Mouse (Mus musculus): Measurements from ENCODE around the gene Thap7. TPM values are rescaled to one million over a fixed set of nuclear protein-coding genes. Genes with fewer than 3 reads are reported as not detected.
A peak's percentile ranks its signal among the peaks of the same experiment; 100 is the strongest.
"Not testable (repeated sequence)": the region's sequence is repeated elsewhere in the genome, so short reads cannot be mapped to it uniquely, and the experiment has no call there.

The Thap7 gene
- polyA plus RNA-seq, 1 experiment = 87.3 TPM

DNA sequence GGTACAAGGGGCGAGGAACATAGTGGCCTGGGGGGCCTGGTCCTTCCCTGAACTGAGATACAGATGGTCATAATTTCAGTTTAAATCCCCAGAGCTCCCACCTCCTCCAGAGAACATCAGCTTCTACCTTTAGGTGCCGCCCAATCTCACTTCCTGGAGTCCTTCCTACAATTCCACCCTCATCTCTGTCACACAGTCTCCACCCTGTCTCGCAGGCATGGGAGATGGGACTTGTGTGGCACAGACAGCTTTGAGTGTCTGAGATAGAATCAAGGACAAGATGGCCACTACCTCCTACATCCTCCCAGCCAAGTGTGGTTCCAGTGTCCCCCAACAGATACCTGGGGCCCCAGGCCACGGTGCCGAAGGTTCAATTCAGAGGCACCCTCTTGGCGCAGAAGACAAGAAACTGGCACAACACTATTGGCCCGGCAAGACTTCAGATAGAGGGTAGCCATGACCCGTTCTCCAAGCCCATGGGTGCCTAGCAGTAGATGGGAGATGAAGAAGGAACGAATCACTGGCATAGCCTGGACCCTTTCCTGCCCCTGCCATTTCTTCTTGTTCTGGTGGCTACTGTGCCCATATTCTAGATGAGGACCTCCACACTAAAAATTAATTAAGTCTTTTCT lies 28.6 kb upstream of the Thap7 start:
- no peak overlapping the region for H3K4me3 ChIP-seq (replicated peaks; ENCODE audit: extremely low read depth, low read depth, low read length)
- 0 out of 2 replicates have a peak, but pooled peaks cover 2% of the 10 kb centered on the region for H3K4me1 ChIP-seq (ENCODE audit: control insufficient read depth, insufficient read depth, low read length)
- no peak for TF ChIP-seq POLR2A (IDR thresholded peaks at IDR 0.05; ENCODE audit: borderline replicate concordance, extremely low read depth, low read depth, low read length)
- TF ChIP-seq CTCF (IDR thresholded peaks at IDR 0.05; ENCODE audit: insufficient read depth, low read length) = no peak
- no peak for DNase-seq
- WGBS = 74% methylated on average over 9 of the region's 9 CpGs

- Histone ChIP-seq H3K4me1 (ENCODE audit: control insufficient read depth, insufficient read depth, low read length) (0 out of 2 replicates have a peak, but pooled peaks cover 2% of the 10 kb centered on the region), H3K4me3 (replicated peaks; ENCODE audit: extremely low read depth, low read depth, low read length) (no peak overlapping the region)
- no peak for DNase-seq
- WGBS = 11% methylated on average over 5 of the region's 5 CpGs
- no peak for TF ChIP-seq CTCF (IDR thresholded peaks at IDR 0.05; ENCODE audit: insufficient read depth, low read length)
These were observed 27.9 kb upstream of the Thap7 start for GRCm38 (mm10) chr16:17558811-17559210.

- peak; percentile 74 for DNase-seq
- WGBS = 5% methylated on average over 5 of the region's 5 CpGs
- peak; percentile 96 for TF ChIP-seq CTCF (IDR thresholded peaks at IDR 0.05; ENCODE audit: insufficient read depth, low read length)
- no peak for TF ChIP-seq POLR2A (IDR thresholded peaks at IDR 0.05; ENCODE audit: borderline replicate concordance, extremely low read depth, low read depth, low read length)
- H3K4me3 ChIP-seq (replicated peaks; ENCODE audit: extremely low read depth, low read depth, low read length) = no peak overlapping the region
- H3K4me1 ChIP-seq (ENCODE audit: control insufficient read depth, insufficient read depth, low read length) = 0 out of 2 replicates have a peak, but pooled peaks cover 2% of the 10 kb centered on the region
These were observed 27.1 kb upstream of the Thap7 start for GRCm38 (mm10) chr16:17557947-17558480.

- 0 out of 2 replicates have a peak, but pooled peaks cover 1% of the 10 kb centered on the region for H3K4me1 ChIP-seq (ENCODE audit: control insufficient read depth, insufficient read depth, low read length)
- DNase-seq = no peak
- WGBS = 50% methylated on average over 4 of the region's 4 CpGs
- H3K4me3 ChIP-seq (replicated peaks; ENCODE audit: extremely low read depth, low read depth, low read length) = no peak overlapping the region
- TF ChIP-seq POLR2A (IDR thresholded peaks at IDR 0.05; ENCODE audit: borderline replicate concordance, extremely low read depth, low read depth, low read length) (no peak), CTCF (IDR thresholded peaks at IDR 0.05; ENCODE audit: insufficient read depth, low read length) (no peak)
These were observed 26.0 kb upstream of the Thap7 start for GRCm38 (mm10) chr16:17556907-17557306.

- DNase-seq = no peak
- Histone ChIP-seq H3K4me3 (replicated peaks; ENCODE audit: extremely low read depth, low read depth, low read length) (no peak overlapping the region), H3K4me1 (ENCODE audit: control insufficient read depth, insufficient read depth, low read length) (no peaks in the 10 kb centered on the region)
- TF ChIP-seq CTCF (IDR thresholded peaks at IDR 0.05; ENCODE audit: insufficient read depth, low read length) (no peak), POLR2A (IDR thresholded peaks at IDR 0.05; ENCODE audit: borderline replicate concordance, extremely low read depth, low read depth, low read length) (no peak)
- 77% methylated on average over 4 of the region's 4 CpGs for WGBS
These were observed 25.2 kb upstream of the Thap7 start for GRCm38 (mm10) chr16:17556180-17556579.

DNA sequence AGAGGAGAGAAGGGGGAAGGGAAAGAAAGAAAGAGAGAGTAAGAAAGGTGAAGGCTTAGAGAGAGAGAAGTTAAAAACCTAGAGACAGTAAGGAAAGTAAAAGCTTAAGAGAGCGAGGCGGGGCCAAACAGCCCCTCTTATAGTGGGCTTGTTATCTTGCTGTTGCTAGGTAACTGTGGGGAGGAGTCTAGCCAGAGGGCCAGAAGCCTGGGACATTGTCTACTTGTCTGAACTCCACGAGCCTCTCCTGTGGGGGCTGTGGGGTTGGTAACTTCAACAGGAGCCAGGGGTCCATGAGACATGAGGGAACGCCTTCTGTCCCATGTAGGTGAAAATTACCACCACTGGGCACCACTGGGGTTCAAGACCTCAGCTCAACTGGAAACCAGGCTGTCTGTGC lies 23.8 kb upstream of the Thap7 start:
- WGBS = 34% methylated on average over 4 of the region's 4 CpGs
- H3K4me3 ChIP-seq (replicated peaks; ENCODE audit: extremely low read depth, low read depth, low read length); H3K4me1 ChIP-seq (ENCODE audit: control insufficient read depth, insufficient read depth, low read length); DNase-seq: not testable (repeated sequence)

- Histone ChIP-seq H3K4me1 (ENCODE audit: control insufficient read depth, insufficient read depth, low read length) (no peaks in the 10 kb centered on the region), H3K4me3 (replicated peaks; ENCODE audit: extremely low read depth, low read depth, low read length) (peak overlapping the region; percentile 4)
- WGBS = 11% methylated on average over 18 of the region's 18 CpGs
- peak; percentile 70; the same call in 1 of the 2 replicates for TF ChIP-seq POLR2A (IDR thresholded peaks at IDR 0.05; ENCODE audit: borderline replicate concordance, extremely low read depth, low read depth, low read length)
- TF ChIP-seq CTCF (IDR thresholded peaks at IDR 0.05; ENCODE audit: insufficient read depth, low read length) = no peak
- DNase-seq = peak; percentile 74
These were observed 23.2 kb upstream of the Thap7 start for GRCm38 (mm10) chr16:17553910-17554685.

DNA sequence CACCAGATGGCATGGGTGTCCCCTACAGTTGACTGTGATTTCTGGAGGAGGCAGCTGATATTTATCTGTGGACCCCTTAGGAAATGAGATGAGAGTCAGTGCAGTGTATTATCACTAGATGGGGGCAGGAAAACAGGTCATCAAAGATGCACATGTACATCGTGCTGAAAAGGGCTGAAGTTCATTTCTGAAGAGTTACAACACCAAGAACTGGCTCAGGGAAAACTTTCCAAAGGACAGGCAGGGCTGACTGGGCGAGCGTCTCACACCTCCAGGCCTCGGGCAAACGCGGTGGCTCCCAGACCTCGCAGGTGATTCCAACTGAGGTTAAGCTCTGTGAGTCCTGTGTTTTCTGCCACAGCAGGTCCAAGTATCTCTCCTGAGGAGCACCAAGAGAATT lies 21.9 kb upstream of the Thap7 start:
- no peak for TF ChIP-seq CTCF (IDR thresholded peaks at IDR 0.05; ENCODE audit: insufficient read depth, low read length)
- TF ChIP-seq POLR2A (IDR thresholded peaks at IDR 0.05; ENCODE audit: borderline replicate concordance, extremely low read depth, low read depth, low read length) = no peak
- WGBS = 62% methylated on average over 7 of the region's 7 CpGs
- H3K4me3 ChIP-seq (replicated peaks; ENCODE audit: extremely low read depth, low read depth, low read length) = no peak overlapping the region

GRCm38 (mm10) chr16:17542632-17543031 lies 11.7 kb upstream of the Thap7 start:
- 65% methylated on average over 2 of the region's 2 CpGs for whole genome bisulfite sequencing
- Histone ChIP-seq H3K4me3 (replicated peaks; ENCODE audit: extremely low read depth, low read depth, low read length) (no peak overlapping the region), H3K4me1 (ENCODE audit: control insufficient read depth, insufficient read depth, low read length) (no peaks in the 10 kb centered on the region)
- DNase-seq = no peak
- TF ChIP-seq POLR2A (IDR thresholded peaks at IDR 0.05; ENCODE audit: borderline replicate concordance, extremely low read depth, low read depth, low read length) (no peak), CTCF (IDR thresholded peaks at IDR 0.05; ENCODE audit: insufficient read depth, low read length) (no peak)

More for the DNA sequence above, 21.9 kb upstream of the Thap7 start:
- DNase-seq = no peak
- H3K4me1 ChIP-seq (ENCODE audit: control insufficient read depth, insufficient read depth, low read length) = no peaks in the 10 kb centered on the region

- WGBS = 93% methylated on average over 3 of the region's 3 CpGs
- H3K4me1 ChIP-seq (ENCODE audit: control insufficient read depth, insufficient read depth, low read length) = 0 out of 2 replicates have a peak, but pooled peaks cover under 1% of the 10 kb centered on the region
- DNase-seq = no peak
- no peak overlapping the region for H3K4me3 ChIP-seq (replicated peaks; ENCODE audit: extremely low read depth, low read depth, low read length)
- TF ChIP-seq POLR2A (IDR thresholded peaks at IDR 0.05; ENCODE audit: borderline replicate concordance, extremely low read depth, low read depth, low read length) (no peak), CTCF (IDR thresholded peaks at IDR 0.05; ENCODE audit: insufficient read depth, low read length) (no peak)
These were observed 5.6 kb upstream of the Thap7 start for GRCm38 (mm10) chr16:17536584-17536983.
